Mouse (Mus musculus) thymus, adult 2 months (tissue): ENCODE data around the gene Fubp3.

Experiments
- CTCF ChIP-seq: fragments of 200-500 bp; IDR thresholded peaks from 2 replicates; pipeline ENCODE4 v1.5.1; 2012; ENCODE audit warnings: mild to moderate bottlenecking, control low read depth, low read length, moderate library complexity, borderline replicate concordance; ENCODE audit not compliant: control insufficient read depth, poor library complexity, insufficient read depth; ENCODE audit errors: extremely low read depth
- POLR2A ChIP-seq: fragments of 200-500 bp; IDR thresholded peaks from 2 replicates; pipeline ENCODE4 v1.6.1; 2012; ENCODE audit warnings: mild to moderate bottlenecking, low read length, control low read depth, moderate library complexity; ENCODE audit not compliant: control insufficient read depth, poor library complexity, insufficient read depth; ENCODE audit errors: extremely low read depth

- TF ChIP-seq CTCF, result no peak
- TF ChIP-seq POLR2A, result no peak
These were observed 83.9 kb downstream of the Fubp3 start for GRCm38 (mm10) chr2:31656374-31656773.
